Mouse (Mus musculus): Measurements from ENCODE around the gene Acbd4. TPM values are rescaled to one million over a fixed set of nuclear protein-coding genes. Genes with fewer than 3 reads are reported as not detected.

Gene Acbd4
- total and polyA plus RNA-seq, 2 experiments from 2014 or later = 18.5 to 19.0 TPM

GRCm38 (mm10) chr11:103149771-103150170 lies 48.3 kb downstream of the Acbd4 start:
- no peak for ATAC-seq

GRCm38 (mm10) chr11:103158621-103159478 lies 57.4 kb downstream of the Acbd4 start:
- Histone ChIP-seq H3K27me3 (ENCODE audit: insufficient read depth, low read length) (no peaks in the 10 kb centered on the region), H3K9me3 (ENCODE audit: low read length) (no peaks in the 10 kb centered on the region), H3K4me3 (ENCODE audit: low read length) (peak overlapping the region; percentile 19; the same call in 1 of the 2 replicates), H3K27ac (peak overlapping the region; percentile 72), H3K4me1 (ENCODE audit: insufficient read depth, low read length) (0 out of 2 replicates have a peak, but pooled peaks cover 4% of the 10 kb centered on the region), H3K4me2 (ENCODE audit: low read depth, low read length) (peak overlapping the region; percentile 49), H3K9ac (replicated peaks; ENCODE audit: low read length) (no peak overlapping the region), H3K36me3 (ENCODE audit: insufficient read depth, low read length) (no peaks in the 10 kb centered on the region)
- WGBS = 3% methylated on average over 25 of the region's 25 CpGs
- peak; percentile 92 for DNase-seq (ENCODE audit: low spot score)
- peak; percentile 95 for ATAC-seq
- TF ChIP-seq CTCF (IDR thresholded peaks at IDR 0.05; ENCODE audit: low read depth) = peak; percentile 97

More at GRCm38 (mm10) chr11:103149771-103150170, 48.3 kb downstream of the Acbd4 start:
- H3K27ac ChIP-seq = no peak overlapping the region
- no peaks in the 10 kb centered on the region for H3K9me3 ChIP-seq (ENCODE audit: low read length)
- no peak overlapping the region for H3K4me2 ChIP-seq (ENCODE audit: low read depth, low read length)
- H3K27me3 ChIP-seq (ENCODE audit: insufficient read depth, low read length) = no peaks in the 10 kb centered on the region
- H3K9ac ChIP-seq (replicated peaks; ENCODE audit: low read length) = no peak overlapping the region
- H3K4me3 ChIP-seq (ENCODE audit: low read length) = no peak overlapping the region
- no peaks in the 10 kb centered on the region for H3K36me3 ChIP-seq (ENCODE audit: insufficient read depth, low read length)
- TF ChIP-seq CTCF (IDR thresholded peaks at IDR 0.05; ENCODE audit: low read depth) = no peak
- DNase-seq (ENCODE audit: low spot score) = no peak
- 94% methylated on average over 4 of the region's 4 CpGs for WGBS
- peaks cover 2% of the 10 kb centered on the region; the same call in 1 of the 2 replicates for H3K4me1 ChIP-seq (ENCODE audit: insufficient read depth, low read length)

GRCm38 (mm10) chr11:103160738-103161137 lies 59.3 kb downstream of the Acbd4 start:
- Histone ChIP-seq H3K27ac (no peak overlapping the region), H3K36me3 (ENCODE audit: insufficient read depth, low read length) (no peaks in the 10 kb centered on the region), H3K9me3 (ENCODE audit: low read length) (no peaks in the 10 kb centered on the region), H3K4me1 (ENCODE audit: insufficient read depth, low read length) (0 out of 2 replicates have a peak, but pooled peaks cover 4% of the 10 kb centered on the region), H3K4me2 (ENCODE audit: low read depth, low read length) (no peak overlapping the region), H3K27me3 (ENCODE audit: insufficient read depth, low read length) (no peaks in the 10 kb centered on the region), H3K9ac (replicated peaks; ENCODE audit: low read length) (no peak overlapping the region), H3K4me3 (ENCODE audit: low read length) (no peak overlapping the region)
- no peak for DNase-seq (ENCODE audit: low spot score)
- TF ChIP-seq CTCF (IDR thresholded peaks at IDR 0.05; ENCODE audit: low read depth) = no peak
- ATAC-seq = no peak
- WGBS = 92% methylated on average over 11 of the region's 11 CpGs

DNA sequence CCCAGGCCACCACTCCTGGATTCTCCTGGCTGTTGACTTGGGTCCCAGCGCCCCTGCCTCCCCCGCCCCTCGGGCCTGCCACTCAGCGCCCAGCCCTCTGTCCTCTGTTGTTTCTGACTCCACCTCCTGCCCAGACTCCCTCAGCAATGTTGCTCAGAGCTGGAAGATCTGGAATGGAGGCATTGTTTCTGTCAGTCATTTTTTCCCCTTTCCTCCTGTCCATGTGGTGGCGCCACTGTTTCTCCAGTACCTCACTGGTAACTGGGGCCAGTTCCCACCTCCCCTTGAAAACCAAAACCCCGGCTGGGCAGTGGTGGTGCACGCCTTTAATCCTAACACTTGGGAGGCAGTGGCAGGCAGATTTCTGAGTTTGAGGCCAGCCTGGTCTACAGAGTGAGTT lies 60.0 kb downstream of the Acbd4 start:
- ATAC-seq = no peak
- TF ChIP-seq CTCF (IDR thresholded peaks at IDR 0.05; ENCODE audit: low read depth) = no peak; the same call in 1 of the 2 replicates
- 82% methylated on average over 7 of the region's 7 CpGs for WGBS

More for the DNA sequence above, 60.0 kb downstream of the Acbd4 start:
- DNase-seq (ENCODE audit: low spot score) = no peak
- Histone ChIP-seq H3K4me1 (ENCODE audit: insufficient read depth, low read length) (0 out of 2 replicates have a peak, but pooled peaks cover 4% of the 10 kb centered on the region), H3K9me3 (ENCODE audit: low read length) (no peaks in the 10 kb centered on the region), H3K27ac (no peak overlapping the region), H3K4me2 (ENCODE audit: low read depth, low read length) (no peak overlapping the region), H3K9ac (replicated peaks; ENCODE audit: low read length) (no peak overlapping the region), H3K4me3 (ENCODE audit: low read length) (no peak overlapping the region), H3K27me3 (ENCODE audit: insufficient read depth, low read length) (no peaks in the 10 kb centered on the region), H3K36me3 (ENCODE audit: insufficient read depth, low read length) (no peaks in the 10 kb centered on the region)

Other genes with a start within 250 kb of the Acbd4 start
- 63.8 and 70.8 TPM in 2 replicates for gene Eftud2, start 220.7 kb upstream of the Acbd4 start, total RNA-seq (2014; rRNA removed)
- gene Eftud2, start 220.7 kb upstream of the Acbd4 start, polyA plus RNA-seq (2015; fragmentation: Nextera tagmentation; extraction: Ambion mirVana) = 104 and 106 TPM in 2 replicates
- 0.25 and 0.31 TPM in 2 replicates for gene Ccdc103, start 220.5 kb upstream of the Acbd4 start, total RNA-seq (2014; rRNA removed)
- 2.2 and 2.4 TPM in 2 replicates for gene Ccdc103, start 220.5 kb upstream of the Acbd4 start, polyA plus RNA-seq (2015; fragmentation: Nextera tagmentation; extraction: Ambion mirVana)
- gene Fam187a, start 216.5 kb upstream of the Acbd4 start, total RNA-seq (2014; rRNA removed) = not detected in 2 replicates
- not detected in 2 replicates for gene Fam187a, start 216.5 kb upstream of the Acbd4 start, polyA plus RNA-seq (2015; fragmentation: Nextera tagmentation; extraction: Ambion mirVana)
- 79.1 and 105 TPM in 2 replicates for gene Gfap, start 200.8 kb upstream of the Acbd4 start, total RNA-seq (2014; rRNA removed)
- gene Gfap, start 200.8 kb upstream of the Acbd4 start, polyA plus RNA-seq (2015; fragmentation: Nextera tagmentation; extraction: Ambion mirVana) = 74.4 and 89.2 TPM in 2 replicates
- 9.2 and 11.7 TPM in 2 replicates for gene Kif18b, start 176.6 kb upstream of the Acbd4 start, total RNA-seq (2014; rRNA removed)
- gene Kif18b, start 176.6 kb upstream of the Acbd4 start, polyA plus RNA-seq (2015; fragmentation: Nextera tagmentation; extraction: Ambion mirVana) = 1.9 and 2.1 TPM in 2 replicates
- 61.0 and 65.6 TPM in 2 replicates for gene C1ql1, start 155.0 kb upstream of the Acbd4 start, total RNA-seq (2014; rRNA removed)
- 16.9 and 18.9 TPM in 2 replicates for gene C1ql1, start 155.0 kb upstream of the Acbd4 start, polyA plus RNA-seq (2015; fragmentation: Nextera tagmentation; extraction: Ambion mirVana)
- gene Nmt1, start 73.5 kb upstream of the Acbd4 start, total RNA-seq (2014; rRNA removed) = 61.0 and 71.5 TPM in 2 replicates
- gene Nmt1, start 73.5 kb upstream of the Acbd4 start, polyA plus RNA-seq (2015; fragmentation: Nextera tagmentation; extraction: Ambion mirVana) = 39.8 and 45.3 TPM in 2 replicates
- 176 and 187 TPM in 2 replicates for gene Dcakd, start 73.3 kb upstream of the Acbd4 start, total RNA-seq (2014; rRNA removed)
- gene Dcakd, start 73.3 kb upstream of the Acbd4 start, polyA plus RNA-seq (2015; fragmentation: Nextera tagmentation; extraction: Ambion mirVana) = 138 and 149 TPM in 2 replicates
- gene Plcd3, start within 50 bp of the Acbd4 start, total RNA-seq (2014; rRNA removed) = 9.4 and 13.8 TPM in 2 replicates
- gene Plcd3, start within 50 bp of the Acbd4 start, polyA plus RNA-seq (2015; fragmentation: Nextera tagmentation; extraction: Ambion mirVana) = 3.9 and 4.8 TPM in 2 replicates
- 15.1 and 15.8 TPM in 2 replicates for gene Hexim1, start 14.5 kb downstream of the Acbd4 start, total RNA-seq (2014; rRNA removed)
- gene Hexim1, start 14.5 kb downstream of the Acbd4 start, polyA plus RNA-seq (2015; fragmentation: Nextera tagmentation; extraction: Ambion mirVana) = 4.4 and 5.1 TPM in 2 replicates
- gene Hexim2, start 30.7 kb downstream of the Acbd4 start, total RNA-seq (2014; rRNA removed) = 28.9 and 40.4 TPM in 2 replicates
- gene Hexim2, start 30.7 kb downstream of the Acbd4 start, polyA plus RNA-seq (2015; fragmentation: Nextera tagmentation; extraction: Ambion mirVana) = 30.2 and 30.7 TPM in 2 replicates
- 12.8 and 15.5 TPM in 2 replicates for gene Fmnl1, start 69.4 kb downstream of the Acbd4 start, total RNA-seq (2014; rRNA removed)
- gene Fmnl1, start 69.4 kb downstream of the Acbd4 start, polyA plus RNA-seq (2015; fragmentation: Nextera tagmentation; extraction: Ambion mirVana) = 6.4 and 6.9 TPM in 2 replicates
- gene 1700023F06Rik, start 106.9 kb downstream of the Acbd4 start, total RNA-seq (2014; rRNA removed) = not detected in 2 replicates
- 3.7 and 4.7 TPM in 2 replicates for gene 1700023F06Rik, start 106.9 kb downstream of the Acbd4 start, polyA plus RNA-seq (2015; fragmentation: Nextera tagmentation; extraction: Ambion mirVana)
- 1.4 and 1.5 TPM in 2 replicates for gene Spata32, start 116.8 kb downstream of the Acbd4 start, total RNA-seq (2014; rRNA removed)
- gene Spata32, start 116.8 kb downstream of the Acbd4 start, polyA plus RNA-seq (2015; fragmentation: Nextera tagmentation; extraction: Ambion mirVana) = 1.6 TPM in 2 replicates
- 6.7 and 9.3 TPM in 2 replicates for gene Map3k14, start 165.8 kb downstream of the Acbd4 start, total RNA-seq (2014; rRNA removed)
- gene Map3k14, start 165.8 kb downstream of the Acbd4 start, polyA plus RNA-seq (2015; fragmentation: Nextera tagmentation; extraction: Ambion mirVana) = 1.2 and 1.5 TPM in 2 replicates

Data from hindbrain, postnatal 0 days (tissue).